Mouse (Mus musculus) spleen, adult 2 months (tissue): ENCODE results near the gene Pwwp2b. TPM values are rescaled to one million over a fixed set of nuclear protein-coding genes. Genes with fewer than 3 reads are reported as not detected.

Experiments
- DNase-seq, 2 experiments: peaks; one replicate each; pipeline versions ENCODE4 v3.0.0 to v3.0.0-alpha.2; 2012 to 2021; ENCODE audit warnings: low spot score in 2 of 2, low read depth in 1 of 2
- H3K27ac ChIP-seq: fragments of 200-500 bp; 2 replicates; pipeline ENCODE4 v1.5.1; 2012; ENCODE audit warnings: low read length, inconsistent platforms; ENCODE audit not compliant: insufficient read depth
- H3K27me3 ChIP-seq: fragments of 200-500 bp; 2 replicates; pipeline ENCODE4 v1.6.1; 2012; ENCODE audit warnings: mild to moderate bottlenecking, moderate library complexity, low read length, inconsistent platforms; ENCODE audit not compliant: control insufficient read depth, insufficient read depth
- H3K36me3 ChIP-seq: fragments of 200-500 bp; 2 replicates; pipeline ENCODE4 v1.6.1; 2012; ENCODE audit warnings: mild to moderate bottlenecking, low read length, inconsistent platforms; ENCODE audit not compliant: control insufficient read depth, insufficient read depth
- H3K4me1 ChIP-seq: fragments of 200-500 bp; 2 replicates; pipeline ENCODE4 v1.6.1; 2011; ENCODE audit warnings: inconsistent platforms; ENCODE audit not compliant: control insufficient read depth, insufficient read depth, insufficient read length
- H3K4me3 ChIP-seq: fragments of 200-500 bp; 2 replicates; pipeline ENCODE4 v1.5.1; 2011; ENCODE audit warnings: mild to moderate bottlenecking, inconsistent platforms; ENCODE audit not compliant: insufficient read depth, insufficient read length; ENCODE audit errors: extremely low read depth
- CTCF ChIP-seq: fragments of 200-500 bp; IDR thresholded peaks from 2 replicates; pipeline ENCODE4 v1.5.1; 2011; ENCODE audit warnings: mild to moderate bottlenecking, inconsistent platforms; ENCODE audit not compliant: insufficient read depth, insufficient read length, insufficient replicate concordance; ENCODE audit errors: extremely low read depth
- POLR2A ChIP-seq: fragments of 200-500 bp; IDR thresholded peaks from 2 replicates; pipeline ENCODE4 v1.6.1; 2011; ENCODE audit warnings: low read depth, low read length, inconsistent platforms
- WGBS: fragments of 180-500 bp; shearing (Covaris S2); methylation state at CpG from one replicate; pipeline ENCODE4 v1.1.7; 2018; 5-methylcytosine and 5-hydroxymethylcytosine counted together
- polyA plus RNA-seq: library from polyadenylated mRNA; depleted of rRNA; stranded (reverse); fragments of >200 nt; gene quantifications from 2 replicates; pipeline ENCODE4 v1.2.3, GENCODE M21; 2012

Gene Pwwp2b
- polyA plus RNA-seq, 1 experiment, result 6.4 TPM

- 83% methylated on average over 1 of the region's 1 CpGs for WGBS
- no peaks in the 10 kb centered on the region for H3K36me3 ChIP-seq
- no peak overlapping the region for H3K4me3 ChIP-seq
- TF ChIP-seq CTCF, result no peak
- no peak for TF ChIP-seq POLR2A
- H3K4me1 ChIP-seq, result no peaks in the 10 kb centered on the region
- no peak for DNase-seq
- H3K27me3 ChIP-seq, result no peaks in the 10 kb centered on the region
- no peak overlapping the region for H3K27ac ChIP-seq
These were observed 31.8 kb downstream of the Pwwp2b start for GRCm38 (mm10) chr7:139280044-139280443.

GRCm38 (mm10) chr7:139281195-139281594 is 32.9 kb downstream of the Pwwp2b start:
- H3K36me3 ChIP-seq, result no peaks in the 10 kb centered on the region
- TF ChIP-seq POLR2A (no peak), CTCF (no peak)
- H3K4me1 ChIP-seq, result no peaks in the 10 kb centered on the region
- H3K27me3 ChIP-seq, result no peaks in the 10 kb centered on the region
- no peak overlapping the region for H3K27ac ChIP-seq
- H3K4me3 ChIP-seq, result no peak overlapping the region
- 54% methylated on average over 2 of the region's 2 CpGs for WGBS
- no peak for DNase-seq

- Histone ChIP-seq H3K27me3 (no peaks in the 10 kb centered on the region), H3K4me1 (no peaks in the 10 kb centered on the region), H3K4me3 (no peak overlapping the region), H3K36me3 (no peaks in the 10 kb centered on the region), H3K27ac (no peak overlapping the region)
- DNase-seq, result no peak
- 69% methylated on average over 3 of the region's 3 CpGs for WGBS
- TF ChIP-seq CTCF, result no peak
- TF ChIP-seq POLR2A, result no peak
These were observed 33.8 kb downstream of the Pwwp2b start for GRCm38 (mm10) chr7:139282037-139282436.

- no peaks in the 10 kb centered on the region for H3K36me3 ChIP-seq
- H3K27ac ChIP-seq, result no peak overlapping the region
- WGBS, result 81% methylated on average over 16 of the region's 16 CpGs
- no peaks in the 10 kb centered on the region for H3K27me3 ChIP-seq
- no peak for TF ChIP-seq CTCF
- TF ChIP-seq POLR2A, result no peak
- no peak for DNase-seq
- no peaks in the 10 kb centered on the region for H3K4me1 ChIP-seq
- H3K4me3 ChIP-seq, result no peak overlapping the region
These were observed 37.1 kb downstream of the Pwwp2b start for GRCm38 (mm10) chr7:139285295-139285943.

GRCm38 (mm10) chr7:139288540-139288939 is 40.3 kb downstream of the Pwwp2b start:
- DNase-seq, result no peak
- no peaks in the 10 kb centered on the region for H3K27me3 ChIP-seq
- no peak overlapping the region for H3K27ac ChIP-seq
- WGBS, result 90% methylated on average over 7 of the region's 7 CpGs
- no peaks in the 10 kb centered on the region for H3K4me1 ChIP-seq
- TF ChIP-seq POLR2A, result no peak
- no peak for TF ChIP-seq CTCF
- no peaks in the 10 kb centered on the region for H3K36me3 ChIP-seq
- H3K4me3 ChIP-seq, result no peak overlapping the region

- no peak for DNase-seq
- H3K4me1 ChIP-seq, result no peaks in the 10 kb centered on the region; the same call in 1 of the 2 replicates
- WGBS, result 61% methylated on average over 4 of the region's 4 CpGs
These were observed 45.1 kb downstream of the Pwwp2b start for GRCm38 (mm10) chr7:139293350-139293749.

GRCm38 (mm10) chr7:139294076-139294475 is 45.8 kb downstream of the Pwwp2b start:
- TF ChIP-seq POLR2A, result no peak
- 95% methylated on average over 5 of the region's 5 CpGs for WGBS
- Histone ChIP-seq H3K4me1 (no peaks in the 10 kb centered on the region; the same call in 1 of the 2 replicates), H3K27ac (no peak overlapping the region), H3K27me3 (no peaks in the 10 kb centered on the region), H3K36me3 (no peaks in the 10 kb centered on the region), H3K4me3 (no peak overlapping the region)
- DNase-seq, result no peak

More at GRCm38 (mm10) chr7:139293350-139293749, 45.1 kb downstream of the Pwwp2b start:
- Histone ChIP-seq H3K27me3 (no peaks in the 10 kb centered on the region), H3K36me3 (no peaks in the 10 kb centered on the region), H3K4me3 (no peak overlapping the region), H3K27ac (no peak overlapping the region)
- TF ChIP-seq POLR2A, result no peak
- no peak for TF ChIP-seq CTCF
